Comparison of ENCODE assay signal across 15 mouse cellular contexts in genomic region chr10:96035951-96036350, GRCm38 (mm10).
"Had no signal": no experiment of that assay in that cellular context is flagged by ENCODE, and none has a peak within 500 bp of the region (broad histone marks: within the 10 kb centered on the region; RNA-seq: fewer than 3 reads in every experiment).

No protein-coding gene starts in this region.

- ATAC-seq: midbrain, embryonic 15.5 days had no signal

- H3K36me3 ChIP-seq: limb, embryonic 10.5 days; stomach, embryonic 15.5 days had no signal

- H3K27me3 ChIP-seq: liver, embryonic 15.5 days; midbrain, embryonic 15.5 days; neural tube, embryonic 13.5 days; stomach, embryonic 15.5 days had no signal

- H3K4me1 ChIP-seq: limb, embryonic 10.5 days; liver, embryonic 15.5 days; midbrain, embryonic 10.5 days; midbrain, embryonic 15.5 days; neural tube, embryonic 13.5 days; stomach, embryonic 15.5 days had no signal

- H3K4me3 ChIP-seq: left cerebral cortex, adult 2 months; limb, embryonic 10.5 days; liver, embryonic 15.5 days; midbrain, embryonic 10.5 days; midbrain, embryonic 15.5 days; neural tube, embryonic 13.5 days; stomach, embryonic 15.5 days had no signal

- H3K9me3 ChIP-seq: limb, embryonic 10.5 days; liver, embryonic 15.5 days; midbrain, embryonic 10.5 days; midbrain, embryonic 15.5 days; neural tube, embryonic 13.5 days; stomach, embryonic 15.5 days had no signal

- H3K27ac ChIP-seq: left cerebral cortex, adult 2 months; limb, embryonic 10.5 days; liver, embryonic 15.5 days; midbrain, embryonic 10.5 days; midbrain, embryonic 15.5 days; neural tube, embryonic 13.5 days; stomach, embryonic 15.5 days had no signal

- H3K9ac ChIP-seq: liver, embryonic 15.5 days; midbrain, embryonic 15.5 days; neural tube, embryonic 13.5 days; stomach, embryonic 15.5 days had no signal

- DNase-seq: kidney, postnatal 25 days; lung, adult 2 months; lung, postnatal 10 days; lung, postnatal 4 days; right cerebral cortex, postnatal 14 days; thymus, adult 2 months; thymus, postnatal 36 days had no signal

- H3K4me2 ChIP-seq: liver, embryonic 11.5 days; liver, embryonic 15.5 days; midbrain, embryonic 15.5 days; neural tube, embryonic 13.5 days; stomach, embryonic 15.5 days had no signal
